21 mouse cellular contexts compared by ENCODE assay signal in the genomic region with DNA sequence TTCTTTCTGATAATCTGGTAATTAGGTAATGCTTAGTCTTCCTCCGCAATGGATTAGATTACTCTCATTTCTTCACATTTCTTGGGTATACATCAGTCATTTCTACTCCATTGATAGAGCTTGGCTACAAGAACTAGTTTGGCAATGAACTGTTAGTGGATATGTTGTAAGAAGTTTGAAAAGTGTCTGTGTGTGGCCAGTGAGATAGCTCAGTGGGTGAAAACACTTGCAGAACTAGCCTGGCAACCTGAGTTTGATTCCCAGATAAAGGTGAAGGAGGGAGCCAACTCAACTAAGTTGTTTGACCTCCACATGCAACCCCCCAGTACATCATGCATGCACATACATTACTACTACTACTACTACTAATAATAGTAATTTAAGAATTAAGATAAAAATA. TPM values are rescaled to one million over a fixed set of nuclear protein-coding genes. Genes with fewer than 3 reads are reported as not detected.
A peak's percentile ranks its signal among the peaks of the same experiment; 100 is the strongest.
DNase-seq lines count a peak whose midpoint lies in the region; ATAC-seq lines count a peak whose summit lies in the region.
"Had no signal": no experiment of that assay in that cellular context is flagged by ENCODE, and none has a peak within 500 bp of the region (broad histone marks: within the 10 kb centered on the region; RNA-seq: fewer than 3 reads in every experiment).

No protein-coding gene starts in this region.

- no peaks in the 10 kb centered on the region for H3K27me3 ChIP-seq in midbrain, embryonic 16.5 days (ENCODE audit: control insufficient read depth, insufficient read depth, low read depth, low read length)
- H3K27me3 ChIP-seq: CH12.LX, Patski had no signal

- H3K4me3 ChIP-seq in midbrain, embryonic 16.5 days (ENCODE audit: low read depth, low read length) = no peak overlapping the region

- H3K4me1 ChIP-seq in midbrain, embryonic 16.5 days (ENCODE audit: control insufficient read depth, insufficient read depth, low read length) = no peaks in the 10 kb centered on the region

- no peaks in the 10 kb centered on the region for H3K36me3 ChIP-seq in midbrain, embryonic 16.5 days (ENCODE audit: control insufficient read depth, insufficient read depth, low read length)
- H3K36me3 ChIP-seq: G1E had no signal

- H3K9ac ChIP-seq in midbrain, embryonic 16.5 days (ENCODE audit: low read depth, low read length) = no peak overlapping the region

- H3K4me2 ChIP-seq in midbrain, embryonic 16.5 days (ENCODE audit: low read length) = no peak overlapping the region

- H3K27ac ChIP-seq in midbrain, embryonic 16.5 days (ENCODE audit: low read length) = no peak overlapping the region

- ATAC-seq in midbrain, embryonic 16.5 days = no peak
- ATAC-seq: activated CD4-positive, CD25-positive, alpha-beta regulatory T cell, adult 4 months; CD4-positive, CD25-positive, alpha-beta regulatory T cell, adult 4 months; Patski had no signal

- 93% methylated on average over 1 of the region's 1 CpGs for WGBS in midbrain, embryonic 16.5 days

- H3K9me3 ChIP-seq in midbrain, embryonic 16.5 days (replicated peaks; ENCODE audit: control insufficient read depth, low read length, poor library complexity, severe bottlenecking) = no peaks in the 10 kb centered on the region
- H3K9me3 ChIP-seq: G1E had no signal

- DNase-seq in urinary bladder, postnatal 14 days (ENCODE audit: low spot score) = peak; percentile 51
- DNase-seq in urinary bladder, postnatal 10 days (ENCODE audit: low spot score) = no peak
- peak; percentile 66 for DNase-seq in fat pad, adult 2 months (ENCODE audit: extremely low read depth, low read depth, low spot score)
- DNase-seq in gonadal fat pad, adult 2 months (ENCODE audit: low read depth) = peak; percentile 66
- no peak for DNase-seq in frontal cortex, postnatal 14 days (ENCODE audit: low spot score in 2 of 2)
- DNase-seq: adrenal gland, adult 2 months; adrenal gland, adult 8-10 months; adrenal gland, postnatal 10 days; adrenal gland, postnatal 14 days; adrenal gland, postnatal 25 days; adrenal gland, postnatal 36 days; B cell, adult 2 months; cerebellum, adult 11 months; cerebellum, adult 11-12 months; cerebellum, adult 18-20 months had no signal

RNA-seq across cellular contexts. Expression of a gene that starts 53.2 kb away (rescaled TPM):
- polyA plus RNA-seq in gonadal fat pad, adult 2 months (2012; rRNA removed) = 57.9 and 84.4 TPM in 2 replicates
- 98.1 and 108 TPM in 2 replicates for polyA plus RNA-seq in midbrain, embryonic 16.5 days (2015; fragmentation: Nextera tagmentation; extraction: Ambion mirVana)

RNA-seq across cellular contexts. Expression of a gene that starts 53.3 kb away (rescaled TPM):
- 14.0 and 16.0 TPM in 2 replicates for polyA plus RNA-seq in gonadal fat pad, adult 2 months (2012; rRNA removed)
- 15.0 TPM in 2 replicates for polyA plus RNA-seq in midbrain, embryonic 16.5 days (2015; fragmentation: Nextera tagmentation; extraction: Ambion mirVana)

Comparison
In these comparisons a context has a peak if more than half of its experiments do, and no peak if none do; other contexts are left out.
1. DNase-seq: peak in urinary bladder, postnatal 14 days (single experiment), fat pad, adult 2 months (single experiment) and gonadal fat pad, adult 2 months (single experiment); none in urinary bladder, postnatal 10 days (single experiment) and frontal cortex, postnatal 14 days (0 of 2).